29 mouse cellular contexts compared by ENCODE assay signal in the genomic region with DNA sequence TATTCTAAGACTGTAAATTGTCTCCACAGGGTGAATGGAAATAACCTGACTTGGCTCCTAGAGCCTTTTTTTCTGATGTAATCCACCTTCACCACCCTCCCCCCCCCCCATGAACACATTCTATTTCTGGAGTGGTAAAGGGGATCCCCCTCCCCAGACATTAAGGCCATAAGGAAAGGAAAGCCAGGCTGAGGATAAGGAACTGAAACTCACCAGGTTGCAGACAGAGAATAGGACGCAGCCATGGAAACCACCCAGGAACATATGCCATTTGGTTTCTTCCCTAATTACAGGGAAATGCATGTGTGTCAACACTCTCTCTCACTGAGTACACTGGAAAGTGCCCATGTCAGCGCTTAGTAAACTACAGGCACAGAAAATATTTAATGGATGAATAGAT.
"Had no signal": no experiment of that assay in that cellular context is flagged by ENCODE, and none has a peak within 500 bp of the region (broad histone marks: within the 10 kb centered on the region; RNA-seq: fewer than 3 reads in every experiment).

No protein-coding gene starts in this region.

- H3K9ac ChIP-seq: heart, embryonic 13.5 days; heart, embryonic 15.5 days; hindbrain, embryonic 12.5 days; hindbrain, embryonic 14.5 days; intestine, embryonic 15.5 days; limb, embryonic 12.5 days; liver, embryonic 13.5 days; liver, embryonic 15.5 days; liver, postnatal 0 days had no signal

- H3K9me3 ChIP-seq: heart, embryonic 15.5 days; hindbrain, embryonic 10.5 days; intestine, embryonic 15.5 days; limb, embryonic 10.5 days; liver, embryonic 13.5 days; liver, embryonic 15.5 days had no signal

- H3K4me2 ChIP-seq: heart, embryonic 11.5 days; heart, embryonic 13.5 days; heart, embryonic 15.5 days; hindbrain, embryonic 12.5 days; hindbrain, embryonic 14.5 days; intestine, embryonic 15.5 days; limb, embryonic 12.5 days; liver, embryonic 11.5 days; liver, embryonic 13.5 days; liver, embryonic 15.5 days had no signal

- ATAC-seq: hindbrain, embryonic 16.5 days; inflammation-experienced regulatory T-cells, adult 6 months; intestine, embryonic 15.5 days; intestine, postnatal 0 days; liver, postnatal 0 days had no signal

- H3K36me3 ChIP-seq: heart, embryonic 13.5 days; heart, embryonic 15.5 days; hindbrain, embryonic 10.5 days; hindbrain, embryonic 12.5 days; intestine, embryonic 15.5 days; limb, embryonic 10.5 days; limb, embryonic 12.5 days; liver, embryonic 13.5 days; liver, embryonic 15.5 days had no signal

- H3K4me1 ChIP-seq: heart, embryonic 13.5 days; heart, embryonic 15.5 days; hindbrain, embryonic 10.5 days; hindbrain, embryonic 12.5 days; intestine, embryonic 15.5 days; limb, embryonic 10.5 days; limb, embryonic 12.5 days; liver, embryonic 13.5 days; liver, embryonic 15.5 days had no signal

- DNase-seq: gastrocnemius, postnatal 14 days; gastrocnemius, postnatal 36 days; heart, adult 2 months; heart, postnatal 14 days; heart, postnatal 36 days; kidney, adult 18-20 months; kidney, adult 8-10 months; kidney, postnatal 10 days; kidney, postnatal 25 days; kidney, postnatal 4 days; liver; liver, embryonic 13.5 days; liver, postnatal 0 days had no signal

- H3K4me3 ChIP-seq: heart, adult 2 months; heart, embryonic 13.5 days; heart, embryonic 15.5 days; hindbrain, embryonic 10.5 days; hindbrain, embryonic 12.5 days; intestine, embryonic 15.5 days; layer of hippocampus, adult 2 months; left cerebral cortex, adult 2 months; limb, embryonic 10.5 days; limb, embryonic 12.5 days; liver, embryonic 13.5 days; liver, embryonic 15.5 days had no signal

- H3K27ac ChIP-seq: heart, adult 2 months; heart, embryonic 13.5 days; heart, embryonic 15.5 days; hindbrain, embryonic 10.5 days; hindbrain, embryonic 12.5 days; hindbrain, embryonic 14.5 days; intestine, embryonic 15.5 days; layer of hippocampus, adult 2 months; left cerebral cortex, adult 2 months; limb, embryonic 10.5 days; limb, embryonic 12.5 days; liver, embryonic 13.5 days; liver, embryonic 15.5 days had no signal

- H3K27me3 ChIP-seq: heart, embryonic 13.5 days; heart, embryonic 15.5 days; hindbrain, embryonic 12.5 days; intestine, embryonic 15.5 days; limb, embryonic 12.5 days; liver, embryonic 13.5 days; liver, embryonic 15.5 days had no signal
